Mouse (Mus musculus): ENCODE measurements at regions not wholly inside any gene's neighbourhood (a gene's known extent, or its start where the extent isn't known, plus 50 kb on each side); places are given as distances from the start of the nearest gene placed in this dataset.

GRCm38 (mm10) chr1:128786941-128787569 is 195.0 kb upstream of the Cxcr4 start:
- TF ChIP-seq CEBPB (IDR thresholded peaks at IDR 0.05; ENCODE audit: insufficient read depth, poor library complexity, severe bottlenecking) (0 out of 2 replicates have a peak, but pooled peaks have one; percentile 5), POLR2A (IDR thresholded peaks at IDR 0.05; ENCODE audit: insufficient read length, low read depth) (no peak), MAX (IDR thresholded peaks at IDR 0.05; ENCODE audit: low read depth) (no peak), MYOD1 (IDR thresholded peaks at IDR 0.05; ENCODE audit: control insufficient read depth in 1 of 3, insufficient read length in 2 of 3, low read depth in 2 of 3) (peak in 2 of 3 experiments; percentile 59 to 86), USF1 (IDR thresholded peaks at IDR 0.05; ENCODE audit: low read depth) (no peak), MYOG (IDR thresholded peaks at IDR 0.05; ENCODE audit: control insufficient read depth in 1 of 3, insufficient read depth in 1 of 3, insufficient read length in 2 of 3, low read depth in 2 of 3) (peak; percentile 50 to 74 (median 62)), E2F4 (IDR thresholded peaks at IDR 0.05; ENCODE audit: insufficient read depth) (no peak)

All from myocyte (in vitro differentiated cells).